Mouse (Mus musculus): Measurements from ENCODE around the gene Nomo1. TPM values are rescaled to one million over a fixed set of nuclear protein-coding genes. Genes with fewer than 3 reads are reported as not detected.

Nomo1 gene
- polyA plus RNA-seq, 1 experiment from 2014 or later = 36.4 TPM

- no peak overlapping the region for H3K27ac ChIP-seq
- H3K4me3 ChIP-seq = no peak overlapping the region
- no peaks in the 10 kb centered on the region for H3K9me3 ChIP-seq
- H3K4me1 ChIP-seq = peaks cover 8% of the 10 kb centered on the region
- 0 out of 2 replicates have a peak overlapping the region, but pooled peaks have one; percentile 26 for H3K9ac ChIP-seq
- 24% methylated on average over 3 of the region's 3 CpGs for WGBS
- no peak overlapping the region for H3K4me2 ChIP-seq (replicated peaks)
- no peak for ATAC-seq (ENCODE audit: low FRiP score, low read depth)
- no peaks in the 10 kb centered on the region for H3K27me3 ChIP-seq (replicated peaks)
- no peaks in the 10 kb centered on the region for H3K36me3 ChIP-seq
These were observed 97.8 kb downstream of the Nomo1 start for GRCm38 (mm10) chr7:46131266-46131665.

- ATAC-seq (ENCODE audit: low FRiP score, low read depth) = no peak
- peaks cover 8% of the 10 kb centered on the region for H3K4me1 ChIP-seq
These were observed 98.3 kb downstream of the Nomo1 start for GRCm38 (mm10) chr7:46131806-46132205.

GRCm38 (mm10) chr7:46132229-46132628 is 98.7 kb downstream of the Nomo1 start:
- WGBS = 89% methylated on average over 12 of the region's 12 CpGs
- H3K9ac ChIP-seq = no peak overlapping the region
- H3K4me2 ChIP-seq (replicated peaks) = no peak overlapping the region
- H3K4me1 ChIP-seq = peaks cover 8% of the 10 kb centered on the region
- no peaks in the 10 kb centered on the region for H3K9me3 ChIP-seq
- H3K4me3 ChIP-seq = no peak overlapping the region
- no peak for ATAC-seq (ENCODE audit: low FRiP score, low read depth)
- H3K27me3 ChIP-seq (replicated peaks) = no peaks in the 10 kb centered on the region
- no peak overlapping the region for H3K27ac ChIP-seq
- H3K36me3 ChIP-seq = no peaks in the 10 kb centered on the region

More at GRCm38 (mm10) chr7:46131806-46132205, 98.3 kb downstream of the Nomo1 start:
- H3K4me3 ChIP-seq = no peak overlapping the region
- WGBS = 73% methylated on average over 8 of the region's 8 CpGs
- H3K4me2 ChIP-seq (replicated peaks) = no peak overlapping the region
- H3K9ac ChIP-seq = no peak overlapping the region
- no peak overlapping the region for H3K27ac ChIP-seq
- no peaks in the 10 kb centered on the region for H3K9me3 ChIP-seq
- no peaks in the 10 kb centered on the region for H3K27me3 ChIP-seq (replicated peaks)
- H3K36me3 ChIP-seq = no peaks in the 10 kb centered on the region

Other genes with a start within 250 kb of the Nomo1 start
- 10.9 and 14.1 TPM in 2 replicates for gene Lmtk3, start 250.0 kb upstream of the Nomo1 start, polyA plus RNA-seq (2016; fragmentation: Nextera tagmentation; extraction: Ambion mirVana)
- gene Sult2b1, start 249.0 kb upstream of the Nomo1 start, polyA plus RNA-seq (2016; fragmentation: Nextera tagmentation; extraction: Ambion mirVana) = 2.1 and 2.4 TPM in 2 replicates
- gene Cyth2, start 219.1 kb upstream of the Nomo1 start, polyA plus RNA-seq (2016; fragmentation: Nextera tagmentation; extraction: Ambion mirVana) = 305 and 308 TPM in 2 replicates
- gene Kcnj14, start 208.9 kb upstream of the Nomo1 start, polyA plus RNA-seq (2016; fragmentation: Nextera tagmentation; extraction: Ambion mirVana) = 0.86 and 0.87 TPM in 2 replicates
- gene Grwd1, start 202.8 kb upstream of the Nomo1 start, polyA plus RNA-seq (2016; fragmentation: Nextera tagmentation; extraction: Ambion mirVana) = 48.3 and 50.7 TPM in 2 replicates
- gene Kdelr1, start 160.9 kb upstream of the Nomo1 start, polyA plus RNA-seq (2016; fragmentation: Nextera tagmentation; extraction: Ambion mirVana) = 41.8 and 54.4 TPM in 2 replicates
- gene Grin2d, start 155.3 kb upstream of the Nomo1 start, polyA plus RNA-seq (2016; fragmentation: Nextera tagmentation; extraction: Ambion mirVana) = 1.3 and 1.5 TPM in 2 replicates
- gene Syngr4, start 137.0 kb upstream of the Nomo1 start, polyA plus RNA-seq (2016; fragmentation: Nextera tagmentation; extraction: Ambion mirVana) = 0.22 and 0.56 TPM in 2 replicates
- gene Tmem143, start 136.8 kb upstream of the Nomo1 start, polyA plus RNA-seq (2016; fragmentation: Nextera tagmentation; extraction: Ambion mirVana) = 3.9 and 4.4 TPM in 2 replicates
- 32.8 and 33.2 TPM in 2 replicates for gene Emp3, start 112.3 kb upstream of the Nomo1 start, polyA plus RNA-seq (2016; fragmentation: Nextera tagmentation; extraction: Ambion mirVana)
- 2.8 and 3.7 TPM in 2 replicates for gene Ccdc114, start 109.6 kb upstream of the Nomo1 start, polyA plus RNA-seq (2016; fragmentation: Nextera tagmentation; extraction: Ambion mirVana)
- gene Abcc6, start 3.4 kb upstream of the Nomo1 start, polyA plus RNA-seq (2016; fragmentation: Nextera tagmentation; extraction: Ambion mirVana) = 0.22 and 0.71 TPM in 2 replicates
- gene Kcnj11, start 67.1 kb downstream of the Nomo1 start, polyA plus RNA-seq (2016; fragmentation: Nextera tagmentation; extraction: Ambion mirVana) = 0.64 and 0.79 TPM in 2 replicates
- gene Abcc8, start 146.3 kb downstream of the Nomo1 start, polyA plus RNA-seq (2016; fragmentation: Nextera tagmentation; extraction: Ambion mirVana) = 6.0 and 7.6 TPM in 2 replicates
- 2.7 and 3.6 TPM in 2 replicates for gene Ush1c, start 204.8 kb downstream of the Nomo1 start, polyA plus RNA-seq (2016; fragmentation: Nextera tagmentation; extraction: Ambion mirVana)
- gene Otog, start 207.3 kb downstream of the Nomo1 start, polyA plus RNA-seq (2016; fragmentation: Nextera tagmentation; extraction: Ambion mirVana) = 0.11 and 0.14 TPM in 2 replicates

All from neural tube, embryonic 12.5 days (tissue).